Mouse (Mus musculus): ENCODE measurements around the gene Cntnap2. TPM values are rescaled to one million over a fixed set of nuclear protein-coding genes. Genes with fewer than 3 reads are reported as not detected.
"Not testable (repeated sequence)": the region's sequence is repeated elsewhere in the genome, so short reads cannot be mapped to it uniquely, and the experiment has no call there.

The Cntnap2 gene
- total RNA-seq, 2 experiments from 2014 or later: 121 to 130 TPM

DNA sequence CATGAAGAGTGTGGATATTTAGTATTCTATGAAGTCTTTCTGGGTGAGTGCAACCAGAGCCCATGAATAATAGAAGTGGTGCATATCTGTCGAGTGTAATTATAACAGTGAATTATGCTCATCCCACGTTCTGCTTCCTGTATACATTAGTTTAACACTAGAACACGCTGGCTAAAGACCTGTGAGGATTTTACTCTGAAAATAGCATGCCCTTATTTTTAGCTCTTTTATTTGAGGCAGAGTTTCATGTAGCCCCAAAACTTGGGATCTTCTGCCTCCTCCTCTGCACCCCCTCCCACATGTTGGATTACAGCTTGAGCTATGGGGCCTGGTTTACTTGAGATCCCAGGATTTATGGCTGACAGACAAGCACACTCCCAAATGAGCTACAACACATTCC, 1945.3 kb downstream of the Cntnap2 start:
- DNase-seq: no peak

DNA sequence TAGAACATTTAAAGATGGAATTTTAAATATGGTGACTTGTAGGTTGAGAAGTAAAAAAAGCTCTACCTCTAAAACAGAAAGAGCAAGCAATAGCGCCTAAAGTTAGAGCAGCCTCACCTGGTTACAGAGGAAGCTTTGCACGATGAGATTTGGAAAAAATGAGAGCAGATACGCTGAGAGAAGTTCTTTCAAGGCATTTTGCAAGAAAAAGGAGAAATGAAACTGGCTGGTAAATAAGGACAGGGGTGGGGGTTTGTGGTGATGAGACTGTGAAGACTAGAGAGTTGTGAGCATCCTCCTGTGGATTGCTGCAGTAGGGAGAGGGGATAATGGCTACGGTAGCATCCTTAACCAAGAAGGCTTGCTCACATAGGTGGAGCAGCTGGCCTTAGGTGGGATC, 1953.8 kb downstream of the Cntnap2 start:
- no peak for DNase-seq

- DNase-seq: peak; percentile 57 to 75
Measured at GRCm38 (mm10) chr6:47013535-47013934, 1954.4 kb downstream of the Cntnap2 start.

- no peak for DNase-seq
Measured at GRCm38 (mm10) chr6:47014886-47015586, 1955.9 kb downstream of the Cntnap2 start.

DNA sequence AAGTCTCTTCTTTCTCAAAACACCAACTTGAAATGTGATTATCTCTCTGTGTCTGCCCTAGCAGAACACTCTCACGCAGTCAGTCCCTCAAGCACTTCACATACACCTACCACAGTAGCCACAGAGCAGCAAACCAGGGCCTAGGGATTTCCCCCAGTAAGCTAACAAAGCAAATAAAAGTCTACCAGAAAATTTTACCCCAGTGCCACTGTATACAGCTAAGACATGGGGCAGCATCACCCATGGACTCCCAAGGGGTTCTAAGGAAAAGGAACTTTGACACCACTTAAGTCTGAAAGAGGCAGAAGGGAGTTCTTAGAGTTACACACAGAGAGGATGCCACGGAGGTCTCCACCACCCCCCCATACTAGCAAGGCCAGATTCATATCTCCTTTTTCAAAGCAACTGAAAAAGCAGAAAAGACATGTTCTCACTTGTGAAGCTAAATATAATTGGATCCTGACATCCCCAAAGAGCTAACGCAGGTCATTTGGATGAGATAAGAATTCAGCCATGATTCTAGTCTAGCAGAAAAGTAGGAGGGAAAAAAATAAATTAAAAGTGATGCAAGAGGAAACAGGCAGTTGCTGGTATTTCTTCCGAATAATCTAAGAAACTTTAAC, 1967.0 kb downstream of the Cntnap2 start:
- DNase-seq: no peak

DNA sequence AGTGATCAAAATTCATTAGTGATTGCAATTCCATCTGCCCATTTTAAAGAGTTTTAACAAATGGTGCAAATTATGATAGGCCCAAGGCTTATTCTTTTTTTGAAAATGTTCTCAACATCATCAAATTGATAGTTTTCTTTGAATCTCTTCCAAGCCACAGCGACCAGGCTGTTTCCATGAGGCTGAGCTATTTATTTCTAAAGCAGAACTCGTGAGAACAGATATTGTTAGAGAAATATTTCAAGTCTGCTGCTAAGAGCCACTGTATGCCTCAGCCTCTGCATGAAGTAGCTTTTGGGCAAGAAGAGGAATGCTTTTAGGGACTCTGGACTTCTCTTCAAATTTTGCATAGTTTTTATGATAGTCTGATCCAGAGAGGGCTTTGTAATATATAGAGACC, 1972.2 kb downstream of the Cntnap2 start:
- no peak for DNase-seq

DNA sequence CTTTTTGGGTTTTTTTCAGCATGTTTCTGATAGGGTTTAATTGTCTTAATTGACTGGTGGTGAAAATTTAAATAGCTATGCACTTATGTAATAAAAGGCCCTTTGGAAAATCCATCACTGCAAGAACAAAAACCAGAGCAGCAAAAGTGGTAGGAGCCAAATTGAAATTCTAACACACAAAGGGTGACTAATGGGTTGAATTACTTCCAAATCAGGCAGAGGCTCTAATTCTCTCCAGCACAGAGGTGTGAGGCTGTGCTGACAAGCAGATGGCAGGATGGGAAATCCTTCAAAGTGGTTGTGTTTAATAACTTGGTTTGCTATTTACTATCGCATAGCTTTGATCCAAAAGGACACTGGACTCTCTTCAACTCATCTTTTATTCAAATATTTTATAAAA, 1983.4 kb downstream of the Cntnap2 start:
- DNase-seq: peak; percentile 12 to 16

DNA sequence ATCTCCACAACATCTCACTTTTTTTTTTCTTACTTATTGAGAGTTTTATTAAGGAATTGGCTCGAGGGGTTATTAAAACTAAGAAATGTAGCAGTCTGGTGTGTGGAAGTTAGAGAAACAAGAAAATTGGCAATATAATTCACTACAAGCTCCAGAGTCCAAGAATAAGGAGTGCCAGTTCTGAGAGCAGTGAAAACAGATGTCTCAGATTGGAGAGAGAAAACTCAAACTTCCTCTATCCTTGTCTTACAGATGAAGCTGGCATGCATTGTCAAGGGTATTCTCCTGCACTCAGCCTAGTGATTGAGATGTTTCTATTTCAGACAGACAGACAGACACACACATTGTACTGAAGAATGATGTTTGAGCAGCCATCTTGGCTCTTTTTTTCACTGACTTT, 1984.4 kb downstream of the Cntnap2 start:
- DNase-seq: no peak

DNA sequence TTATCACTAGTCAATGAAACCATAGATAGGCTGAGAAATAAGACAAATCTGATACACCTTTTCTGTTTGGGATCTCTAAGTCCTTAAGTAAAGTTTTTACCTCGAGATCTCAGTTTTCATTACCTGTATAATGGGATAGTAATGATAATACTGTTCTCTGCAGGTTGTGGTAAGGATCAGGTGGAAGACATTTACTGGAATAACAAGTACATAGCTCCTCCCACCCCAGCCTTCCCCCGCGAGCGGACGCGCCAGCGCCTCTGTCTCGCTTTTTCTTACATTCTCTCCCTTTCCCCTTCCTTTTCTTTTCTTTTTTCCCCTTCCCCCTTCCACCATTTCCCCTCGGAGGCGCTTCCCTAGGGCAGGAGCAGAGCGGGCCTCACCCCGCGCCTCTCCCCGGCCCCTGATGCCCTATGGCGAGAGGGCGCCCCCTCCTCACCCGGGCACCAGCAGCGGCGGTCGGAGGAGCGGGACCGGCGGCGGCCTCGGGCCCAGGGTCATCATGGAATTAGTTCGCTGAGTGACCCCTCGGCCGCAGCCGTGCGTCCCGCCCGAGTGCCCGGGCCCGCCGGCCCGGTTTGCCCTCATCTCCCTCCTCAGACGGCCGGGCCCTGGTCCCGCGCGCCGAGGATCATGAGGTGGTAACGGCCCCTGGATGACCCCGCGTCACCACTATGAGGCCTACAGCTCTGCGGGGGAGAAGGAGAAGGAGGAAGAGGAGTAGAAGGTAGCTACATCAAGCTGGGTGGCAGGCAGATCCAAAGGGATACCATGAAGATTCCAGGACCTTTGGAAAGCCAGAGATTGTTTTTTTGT, 1985.4 kb downstream of the Cntnap2 start:
- DNase-seq: no peak

DNA sequence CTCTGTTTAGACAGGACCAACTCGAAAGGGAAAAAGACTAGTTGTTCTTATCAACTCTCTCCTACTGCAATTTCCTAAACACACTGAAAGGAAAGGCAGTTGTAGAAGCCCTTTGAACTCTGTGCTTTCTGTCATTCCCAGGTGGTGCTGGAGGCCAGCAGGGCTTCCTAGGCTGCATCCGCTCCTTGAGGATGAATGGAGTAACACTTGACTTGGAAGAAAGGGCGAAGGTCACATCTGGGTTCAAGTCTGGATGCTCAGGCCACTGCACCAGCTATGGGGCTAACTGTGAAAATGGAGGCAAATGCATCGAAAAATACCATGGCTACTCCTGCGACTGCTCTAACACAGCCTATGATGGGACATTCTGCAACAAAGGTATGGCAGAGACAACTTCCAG, 1989.9 kb downstream of the Cntnap2 start:
- DNase-seq: no peak

DNA sequence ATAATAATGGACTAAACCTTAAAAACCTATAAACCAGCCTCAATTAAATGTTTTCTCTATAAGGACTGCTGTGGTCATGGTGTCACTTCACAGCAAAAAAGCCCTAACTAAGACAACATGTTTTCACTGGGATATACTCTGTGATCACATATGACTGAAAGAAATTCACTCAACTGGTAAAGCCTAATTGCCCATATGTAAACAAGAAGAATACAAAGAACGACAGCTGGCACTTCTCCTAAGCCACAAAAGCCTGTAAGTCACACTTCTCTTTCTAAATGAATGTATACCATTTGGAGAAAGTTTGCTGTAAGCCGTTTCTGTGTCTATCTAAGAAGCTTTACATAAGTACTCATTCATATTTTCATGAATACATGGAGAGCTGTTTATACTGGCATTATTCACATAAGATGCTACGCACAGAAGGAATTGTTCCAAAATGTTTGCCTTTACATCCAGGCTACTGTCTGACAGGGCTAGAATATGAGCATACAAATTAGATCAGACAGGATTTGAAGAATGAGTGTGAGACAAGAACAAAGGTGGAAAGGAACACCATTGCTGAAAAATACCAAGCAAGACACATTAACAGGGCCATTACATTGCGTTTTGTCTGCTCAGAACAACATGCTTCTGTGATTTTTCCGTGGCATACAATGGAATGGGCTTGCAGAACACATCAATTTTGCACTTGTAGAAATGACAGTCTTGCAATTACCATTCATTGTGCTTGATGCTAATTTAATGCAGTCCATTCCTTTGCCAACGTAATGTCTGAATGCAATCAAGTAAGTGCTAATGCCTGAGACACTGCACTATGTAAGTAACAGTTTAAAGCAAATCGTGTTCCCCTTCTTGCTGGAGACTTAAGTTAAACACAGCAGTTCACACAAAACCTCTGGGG, 1991.4 kb downstream of the Cntnap2 start:
- DNase-seq: no peak

- DNase-seq: no peak
Measured at GRCm38 (mm10) chr6:47061341-47061740, 2002.2 kb downstream of the Cntnap2 start.

DNA sequence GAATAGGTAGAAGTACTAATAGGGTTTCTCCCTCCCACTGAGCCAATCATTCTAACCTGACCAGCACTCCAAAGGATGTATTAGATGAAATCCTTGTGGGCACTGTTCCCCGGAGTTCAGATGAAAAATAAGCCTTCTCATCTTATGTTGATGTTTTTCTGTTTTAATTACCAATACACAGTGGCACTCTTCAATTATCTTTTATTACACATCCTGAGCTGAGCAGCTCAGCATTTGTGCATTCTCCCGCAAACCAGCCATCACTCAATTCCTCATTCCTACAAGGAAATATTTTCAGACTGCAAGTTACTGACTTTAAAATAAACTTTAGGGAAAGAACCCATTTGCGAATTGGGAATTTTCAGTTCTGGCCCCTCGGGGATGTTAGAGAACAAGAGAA, 2030.8 kb downstream of the Cntnap2 start:
- DNase-seq: no peak

DNA sequence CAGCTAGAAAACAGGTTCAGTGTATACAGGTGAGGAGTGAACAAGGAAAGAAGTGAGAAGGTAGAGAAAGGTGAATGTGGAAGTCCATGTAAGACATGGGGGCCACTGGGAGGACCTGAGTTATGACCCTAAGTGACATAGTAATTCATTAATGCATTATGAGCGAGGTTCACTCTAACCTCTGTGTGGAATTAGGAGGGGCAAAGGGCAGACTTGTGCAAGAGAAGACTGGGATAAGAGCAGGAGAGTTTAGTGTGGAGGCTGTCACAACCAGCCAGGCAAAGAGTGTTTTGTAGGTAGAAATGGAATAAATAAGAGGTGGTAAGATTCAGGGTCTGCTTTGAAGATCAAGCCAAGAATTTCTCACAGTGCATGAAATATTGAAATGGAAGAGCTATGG, 2045.8 kb downstream of the Cntnap2 start:
- DNase-seq: no peak

GRCm38 (mm10) chr6:47109582-47110220, 2050.5 kb downstream of the Cntnap2 start:
- no peak for DNase-seq

DNA sequence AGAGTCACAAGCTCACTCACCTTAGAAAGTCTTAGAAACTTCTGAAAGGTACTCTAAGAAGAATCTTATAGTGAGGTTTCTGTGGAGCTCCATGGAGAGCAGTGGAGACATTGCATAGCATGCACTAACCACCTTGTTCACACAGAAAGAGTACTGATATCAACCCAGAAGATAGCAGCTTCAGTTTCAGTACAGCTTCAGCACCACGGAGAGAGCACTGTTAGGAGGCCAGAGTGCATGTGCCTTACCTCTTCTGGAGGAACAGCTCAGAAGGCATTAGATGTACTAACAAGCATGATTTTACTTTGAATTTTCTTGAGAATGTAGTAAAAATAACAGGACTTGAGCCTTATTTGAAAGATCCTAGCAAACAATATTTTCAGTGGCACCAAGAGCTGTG, 2074.9 kb downstream of the Cntnap2 start:
- DNase-seq: not testable (repeated sequence)

GRCm38 (mm10) chr6:47153018-47153417, 2093.9 kb downstream of the Cntnap2 start:
- not testable (repeated sequence) for DNase-seq

GRCm38 (mm10) chr6:47174580-47175294, 2115.6 kb downstream of the Cntnap2 start:
- DNase-seq: not testable (repeated sequence)

DNA sequence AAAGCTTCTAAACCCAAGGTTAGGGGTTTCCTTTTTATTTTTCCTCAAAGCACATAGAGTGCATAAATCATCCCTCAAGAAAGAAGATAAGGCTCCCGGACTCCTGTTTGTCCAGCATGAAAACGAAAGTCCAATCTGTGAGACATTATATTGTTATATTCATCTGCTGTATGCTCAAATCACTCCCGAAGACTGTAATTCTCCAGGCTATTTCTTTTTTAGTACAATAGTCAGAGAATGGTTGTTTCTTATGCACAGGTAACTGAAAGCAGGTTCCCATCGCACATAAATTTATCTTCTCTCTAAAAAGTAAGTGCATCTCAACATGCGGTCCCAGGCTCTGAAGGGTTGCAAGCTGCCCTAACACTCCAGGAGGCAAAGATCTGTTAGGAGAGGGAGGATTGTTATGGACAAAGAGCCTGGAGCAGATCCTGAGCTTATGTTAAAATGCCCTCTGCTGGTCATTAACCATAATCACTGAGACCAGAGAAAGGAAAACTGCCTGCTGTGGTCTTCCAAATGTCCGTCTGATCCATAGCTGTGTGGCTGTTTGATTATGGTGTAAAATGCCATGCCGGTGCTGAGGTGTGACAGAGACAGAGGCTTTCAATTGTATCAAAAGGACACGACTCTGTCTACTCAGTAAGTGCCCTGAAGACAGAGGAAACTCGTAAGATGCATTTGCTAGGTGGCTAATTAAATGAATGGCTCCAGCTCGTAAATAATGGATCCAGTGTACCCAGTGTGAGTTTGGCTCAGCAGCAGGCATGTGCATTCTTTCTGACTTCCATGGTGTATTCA, 2116.4 kb downstream of the Cntnap2 start:
- DNase-seq: not testable (repeated sequence)

DNA sequence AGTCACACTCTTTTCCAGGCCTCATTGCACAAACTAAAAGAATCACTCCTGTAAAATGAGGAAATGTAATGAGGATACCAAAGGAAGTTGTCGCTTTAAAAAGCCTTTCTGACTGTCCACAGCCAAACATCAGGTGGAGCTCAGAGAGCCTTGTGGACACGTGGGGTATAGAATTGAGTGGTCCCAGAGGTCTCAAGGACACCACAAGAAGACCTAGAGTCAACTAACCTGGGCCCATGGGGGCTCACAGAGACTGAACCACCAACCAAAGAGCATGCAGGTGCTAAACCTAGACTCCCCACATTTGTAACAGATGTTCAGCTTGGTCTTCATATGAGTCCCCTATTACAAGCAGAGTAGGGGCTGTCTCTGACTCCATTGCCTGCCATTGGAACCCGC, 2117.0 kb downstream of the Cntnap2 start:
- not testable (repeated sequence) for DNase-seq

Measured in layer of hippocampus, postnatal 36 days (tissue).